Mouse (Mus musculus) liver, embryonic 14.5 days (tissue): ENCODE measurements around the gene Ankrd31.

Experiments used
- CTCF ChIP-seq: IDR thresholded peaks from 2 replicates; pipeline ENCODE4 v1.5.1; 2016; ENCODE audit warnings: antibody characterized with exemption, low read depth, control low read depth
- EP300 ChIP-seq: IDR thresholded peaks from 2 replicates; pipeline ENCODE4 v1.6.1; 2016; ENCODE audit warnings: antibody characterized with exemption, low read depth

- TF ChIP-seq CTCF (no peak), EP300 (peak; percentile 74)
Observed at GRCm38 (mm10) chr13:96709269-96710233, 38.5 kb upstream of the Ankrd31 start.
